Mouse (Mus musculus) megakaryocyte, embryonic 14.5 days (primary cell): ENCODE measurements around the gene Actrt2.

Experiments
- FLI1 ChIP-seq: IDR thresholded peaks from 2 replicates; pipeline ENCODE4 v1.6.1; 2012; ENCODE audit warnings: low read length, inconsistent platforms, mixed read lengths
- GATA1 ChIP-seq: IDR thresholded peaks from 3 replicates; pipeline ENCODE4 v1.6.1; 2012; ENCODE audit warnings: mixed read lengths, low read length, inconsistent platforms, borderline replicate concordance

DNA sequence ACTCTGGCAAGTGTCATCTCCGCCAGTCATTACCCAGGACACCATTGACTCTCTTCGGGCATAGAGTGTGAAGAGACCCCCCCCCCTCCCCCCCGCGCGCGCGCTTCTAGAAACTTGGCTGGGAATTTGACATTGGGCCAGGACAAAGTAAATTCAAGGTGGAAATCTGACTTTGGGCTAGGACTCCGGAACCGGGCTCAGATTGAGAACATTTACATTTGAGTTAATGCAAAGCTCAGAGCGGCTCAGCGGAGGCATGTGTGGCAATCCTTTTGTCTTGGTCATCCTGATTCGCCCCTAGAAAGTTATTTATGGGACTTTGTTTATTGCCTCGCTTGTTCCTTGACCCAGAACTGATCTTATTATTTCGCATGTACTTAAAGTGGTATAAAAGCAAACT is 14.6 kb upstream of the Actrt2 start:
- TF ChIP-seq GATA1: no peak
- no peak for TF ChIP-seq FLI1
